Mouse (Mus musculus) c-Kit-positive CD71-positive TER-119-negative erythroid progenitor cells, embryonic 14.5 days (primary cell): ENCODE measurements around the gene 1810055G02Rik.

ENCODE experiments used
- DNase-seq: peaks from one replicate; pipeline ENCODE4 v3.0.0-alpha.2; 2013; ENCODE audit warnings: low read depth

1810055G02Rik gene

DNA sequence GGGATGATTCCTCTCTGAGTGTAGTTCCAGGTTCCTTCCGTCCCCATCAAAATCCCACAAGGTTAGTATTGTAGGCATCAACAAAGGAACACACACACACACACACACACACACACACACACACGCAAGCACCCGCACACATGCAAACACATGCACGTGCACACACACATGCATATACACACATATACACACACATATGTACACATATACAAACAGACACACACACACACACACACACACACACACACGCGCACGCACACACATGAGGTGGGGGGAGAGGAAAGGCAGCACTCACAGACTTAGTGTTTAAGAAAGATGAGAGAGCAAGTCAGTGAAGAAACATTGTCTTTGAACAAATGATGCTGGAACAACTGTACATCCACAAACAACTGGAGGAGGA, 35.3 kb downstream of the 1810055G02Rik start:
- no peak for DNase-seq

DNA sequence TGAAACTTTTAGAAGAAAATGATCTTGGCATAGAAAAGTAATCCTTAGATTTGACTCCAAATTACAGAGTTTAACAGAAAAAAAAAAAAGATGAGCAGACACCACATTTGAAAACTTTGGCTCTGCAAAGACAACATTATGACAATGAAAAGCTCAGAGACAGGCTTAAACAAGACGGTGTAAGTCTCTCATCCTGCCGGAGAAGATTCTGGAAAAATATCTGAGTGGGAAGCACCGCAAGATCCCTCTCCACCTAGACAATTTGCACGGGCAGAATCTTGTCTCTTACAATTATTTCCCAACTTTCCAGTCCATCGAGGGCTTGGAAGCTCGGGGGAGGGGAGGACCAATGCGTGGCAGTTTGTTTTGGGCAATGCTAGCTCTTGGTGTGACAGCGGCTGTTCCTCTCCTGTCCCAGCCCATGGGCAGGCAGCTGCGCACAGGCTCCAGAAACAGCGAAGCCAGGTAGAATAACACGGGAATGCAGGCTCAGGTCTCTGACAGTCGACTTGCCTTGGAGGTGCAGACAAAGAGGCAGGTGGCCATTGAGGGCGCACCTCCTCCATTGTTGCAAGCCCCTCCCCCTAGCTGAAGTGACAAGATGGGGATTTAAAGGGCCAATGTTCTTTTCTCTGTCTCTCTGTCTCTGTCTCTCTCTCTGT, 35.9 kb downstream of the 1810055G02Rik start:
- DNase-seq, result no peak

DNA sequence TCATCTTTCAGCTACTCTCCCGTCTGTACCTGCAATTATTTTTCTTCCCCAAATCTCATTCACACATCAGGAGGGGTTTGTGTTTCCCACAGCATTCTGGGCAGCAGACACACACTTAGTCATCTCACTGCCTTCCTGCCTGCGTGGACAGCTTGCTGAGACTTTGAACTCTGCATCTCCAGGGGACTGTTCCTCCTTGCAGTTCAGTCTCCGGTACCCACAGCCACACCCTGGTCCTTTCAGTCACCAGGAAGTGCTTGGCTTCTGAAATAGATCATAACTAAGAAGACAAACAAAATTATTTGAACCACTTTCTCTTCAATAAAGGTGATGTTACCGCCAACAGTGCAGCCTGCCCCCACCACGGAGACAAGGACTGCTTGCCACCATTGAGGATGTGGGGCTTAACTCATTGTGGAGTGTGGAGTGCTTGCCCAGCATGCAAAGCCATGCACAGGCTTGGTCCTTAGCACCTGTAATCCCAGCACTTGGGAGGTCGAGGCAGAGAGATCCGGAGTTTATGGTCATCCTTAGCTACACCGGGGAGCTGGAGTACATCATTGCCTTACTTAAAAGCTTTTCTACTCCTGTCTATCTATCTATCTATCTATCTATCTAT, 44.6 kb downstream of the 1810055G02Rik start:
- no peak for DNase-seq

DNA sequence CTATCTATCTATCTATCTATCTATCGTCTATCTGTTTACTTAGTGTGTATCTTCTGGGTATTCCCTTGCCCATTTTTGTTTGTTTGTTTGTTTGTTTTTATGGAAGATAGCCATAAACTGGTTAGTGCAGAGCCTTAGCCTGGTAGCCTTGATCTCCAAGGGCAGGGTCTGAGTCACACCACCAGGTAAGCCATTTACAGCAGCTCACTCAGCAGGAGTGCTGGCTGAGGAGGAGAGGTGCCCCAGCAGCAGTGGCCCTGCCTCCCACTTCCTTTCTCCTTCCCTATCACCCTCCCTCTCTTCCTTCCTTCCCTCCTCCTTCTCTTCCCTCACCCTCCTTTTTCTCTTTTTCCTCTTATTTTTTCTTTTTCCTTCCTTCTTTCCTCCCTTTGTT, 45.1 kb downstream of the 1810055G02Rik start:
- no peak for DNase-seq

- DNase-seq, result no peak
Measured at GRCm38 (mm10) chr19:3753738-3754137, 45.6 kb downstream of the 1810055G02Rik start.

DNA sequence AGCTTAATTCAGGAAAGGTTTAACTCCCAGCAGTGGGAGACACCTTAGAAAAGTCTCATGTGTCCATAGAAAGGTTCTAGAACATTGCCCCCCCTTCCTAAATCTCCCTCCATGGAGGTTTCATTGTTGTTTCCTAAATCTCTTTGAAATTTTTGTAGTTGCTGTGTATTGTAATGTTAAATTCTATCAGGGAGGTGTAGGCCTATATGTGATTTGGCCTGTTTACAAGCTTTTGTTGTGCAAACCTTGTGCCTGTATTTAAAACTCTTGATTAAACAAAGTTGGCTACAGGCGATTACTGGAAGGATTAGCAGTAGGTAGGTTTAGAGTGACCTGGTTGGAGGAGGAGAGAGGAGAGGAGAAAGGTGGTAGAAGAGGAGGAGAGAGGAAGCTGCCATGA, 49.8 kb downstream of the 1810055G02Rik start:
- DNase-seq, result no peak

DNA sequence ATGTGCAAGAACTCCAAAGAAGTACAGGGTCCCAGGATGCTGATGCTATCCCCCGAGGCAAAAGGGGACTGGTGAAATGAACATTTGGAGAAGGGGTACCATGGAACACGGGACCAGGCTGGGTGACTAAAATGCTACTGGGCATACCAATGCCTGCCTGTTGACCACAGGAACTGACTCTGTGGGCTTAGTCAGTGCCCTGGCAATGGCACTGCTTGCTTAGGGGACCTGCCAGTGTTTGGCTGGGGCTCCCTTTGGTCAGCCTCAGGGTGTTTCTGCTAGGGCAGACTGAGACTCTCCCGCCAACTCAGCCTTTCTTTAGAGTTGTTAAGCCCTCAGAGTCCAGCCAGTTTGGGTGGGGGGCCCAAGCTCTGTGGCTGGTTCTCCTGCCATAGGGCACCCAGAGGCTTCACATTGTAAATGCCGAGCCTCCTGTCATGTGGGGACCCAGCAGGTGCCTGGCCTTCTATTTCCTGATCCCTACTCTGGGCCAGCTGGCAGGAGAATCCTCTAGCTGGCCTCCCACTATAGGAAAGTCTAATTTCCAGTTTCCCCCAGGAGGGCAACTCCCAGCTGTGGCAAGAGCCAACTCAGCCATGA, 57.2 kb downstream of the 1810055G02Rik start:
- no peak for DNase-seq

- DNase-seq, result no peak
Measured at GRCm38 (mm10) chr19:3766378-3766777, 58.3 kb downstream of the 1810055G02Rik start.

DNA sequence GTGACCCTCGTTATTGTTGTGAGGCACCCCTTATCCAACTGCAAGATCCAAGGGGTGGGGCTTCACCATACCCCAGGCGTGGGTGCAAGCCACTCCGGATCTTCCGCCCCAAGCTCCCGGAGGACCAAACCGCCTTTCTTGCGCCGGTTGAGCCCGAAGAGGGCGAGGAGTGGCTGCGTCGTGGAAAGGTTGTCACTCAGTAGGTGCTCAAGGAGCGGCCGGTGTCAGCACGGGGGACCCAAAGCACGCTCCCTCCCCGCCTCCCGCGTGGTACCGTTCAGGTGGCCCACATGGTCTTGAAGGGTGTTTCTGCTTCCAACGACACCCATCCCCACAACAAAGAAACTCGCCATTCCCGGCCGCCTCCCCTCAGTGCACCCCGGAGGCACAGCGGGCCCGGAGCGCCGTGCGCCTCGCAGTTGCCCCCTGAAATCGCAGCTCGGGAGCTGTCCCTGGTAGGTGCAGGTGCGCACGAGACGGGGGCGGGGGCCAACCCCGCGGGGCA, 59.2 kb downstream of the 1810055G02Rik start, which contains the start of gene Kmt5b:
TSS of gene Kmt5b (plus strand) at position 146 of the 505 bp plus-strand sequence.
- DNase-seq, result peak; percentile 20
